Mouse (Mus musculus) T-helper 17 cell (primary cell): Measurements from ENCODE around the gene Tfam.

Experiments
- in situ Hi-C, 2 experiments: fragments of 300-600 bp; cut with MboI, MseI; formaldehyde crosslinking; loops; 1 replicate in 1 of 2; 2 replicates in 1 of 2; pipeline ENCODE4 v1.15.1; 2025; ENCODE audit warnings: high pct_unique_total_duplicates in 2 of 2

Gene Tfam

GRCm38 (mm10) chr10:71238240-71238554 is at the start of gene Tfam:
Gene Tfam (minus strand): TSS chr10:71238280.
- in situ Hi-C loops = loop anchor here (5.0 to 10.0 kb wide), 3 partner anchors 107 to 1886 kb away; partner anchors contain the start of genes Cdk1 (in 1 of the 2), Cisd1 (in 1 of the 2) and Ipmk (in 1 of the 2)

GRCm38 (mm10) chr10:71285126-71285580 is 47.1 kb upstream of the Tfam start, which contains the start of gene Ube2d1:
Gene Ube2d1 (minus strand): TSS chr10:71285262.
- in situ Hi-C loops = no loop called here

- in situ Hi-C loops = loop anchor here in 1 of 2 experiments (5.0 kb wide), 1 partner anchor 42 kb away; no protein-coding TSS in a partner anchor
Observed at GRCm38 (mm10) chr10:71284511-71285125, 46.5 kb upstream of the Tfam start.

GRCm38 (mm10) chr10:71284131-71284510 is 46.0 kb upstream of the Tfam start:
- in situ Hi-C loops = loop anchor here in 1 of 2 experiments (5.0 kb wide), 1 partner anchor 42 kb away; no protein-coding TSS in a partner anchor

GRCm38 (mm10) chr10:71273008-71273739 is 35.1 kb upstream of the Tfam start:
- in situ Hi-C loops = no loop called here

GRCm38 (mm10) chr10:71267973-71268372 is 29.9 kb upstream of the Tfam start:
- in situ Hi-C loops = no loop called here

- in situ Hi-C loops = no loop called here
Observed at GRCm38 (mm10) chr10:71267511-71267910, 29.4 kb upstream of the Tfam start.

- in situ Hi-C loops = no loop called here
Observed at GRCm38 (mm10) chr10:71265067-71265466, 27.0 kb upstream of the Tfam start.

- in situ Hi-C loops = no loop called here
Observed at GRCm38 (mm10) chr10:71261637-71262036, 23.6 kb upstream of the Tfam start.

GRCm38 (mm10) chr10:71258943-71259342 is 20.9 kb upstream of the Tfam start:
- in situ Hi-C loops = no loop called here

- in situ Hi-C loops = no loop called here
Observed at GRCm38 (mm10) chr10:71258516-71258915, 20.4 kb upstream of the Tfam start.

- in situ Hi-C loops = no loop called here
Observed at GRCm38 (mm10) chr10:71253147-71253546, 15.1 kb upstream of the Tfam start.

GRCm38 (mm10) chr10:71252421-71252820 is 14.3 kb upstream of the Tfam start:
- in situ Hi-C loops = no loop called here

GRCm38 (mm10) chr10:71251846-71252245 is 13.8 kb upstream of the Tfam start:
- in situ Hi-C loops = no loop called here

- in situ Hi-C loops = no loop called here
Observed at GRCm38 (mm10) chr10:71251256-71251655, 13.2 kb upstream of the Tfam start.

- in situ Hi-C loops = no loop called here
Observed at GRCm38 (mm10) chr10:71250472-71250871, 12.4 kb upstream of the Tfam start.

GRCm38 (mm10) chr10:71249086-71249880 is 11.2 kb upstream of the Tfam start:
- in situ Hi-C loops = no loop called here

- in situ Hi-C loops = no loop called here
Observed at GRCm38 (mm10) chr10:71246956-71247355, 8.9 kb upstream of the Tfam start.

- in situ Hi-C loops = loop anchor here (5.0 to 10.0 kb wide), 4 partner anchors 43 to 1887 kb away; partner anchors contain the start of genes Cdk1 (in 1 of the 2), Cisd1 (in 1 of the 2) and Ipmk (in 1 of the 2)
Observed at GRCm38 (mm10) chr10:71239479-71240120, 1.5 kb upstream of the Tfam start.

- in situ Hi-C loops = loop anchor here (5.0 to 10.0 kb wide), 3 partner anchors 107 to 1885 kb away; partner anchors contain the start of genes Cdk1 (in 1 of the 2), Cisd1 (in 1 of the 2) and Ipmk (in 1 of the 2)
Observed at GRCm38 (mm10) chr10:71237516-71238239, 402 bp downstream of the Tfam start.
